Mouse (Mus musculus): ENCODE data around the gene Timd2.
"Not testable (repeated sequence)": the region's sequence is repeated elsewhere in the genome, so short reads cannot be mapped to it uniquely, and the experiment has no call there.

DNA sequence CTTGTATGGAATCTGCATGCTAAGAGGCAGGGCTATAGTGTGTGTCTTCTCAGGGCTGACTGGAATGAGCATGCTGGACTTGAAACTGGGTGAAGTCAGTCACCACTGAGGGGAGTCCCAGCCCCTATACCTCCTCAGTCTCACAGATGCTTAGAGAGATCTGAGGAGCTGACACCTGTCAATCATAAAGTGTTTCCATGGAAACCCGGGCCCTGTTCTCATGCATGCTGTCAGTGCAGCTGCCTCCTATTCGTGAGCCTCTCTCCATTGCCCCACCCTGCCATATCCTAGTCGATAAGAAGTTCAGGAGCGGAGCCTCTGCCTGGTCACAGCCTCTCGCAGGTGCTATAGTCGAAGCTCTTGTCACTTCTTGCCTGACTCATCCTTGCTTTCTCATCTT lies 48.9 kb upstream of the Timd2 start:
- not testable (repeated sequence) for TF ChIP-seq CTCF (IDR thresholded peaks at IDR 0.05); EP300 (IDR thresholded peaks at IDR 0.05; ENCODE audit: insufficient read depth, low read depth, low read length); POLR2A (IDR thresholded peaks at IDR 0.05; ENCODE audit: insufficient read depth, low read depth, low read length)

All from heart, adult 2 months (tissue).